Mouse (Mus musculus): ENCODE results near the gene Fam83f. TPM values are rescaled to one million over a fixed set of nuclear protein-coding genes. Genes with fewer than 3 reads are reported as not detected.

The Fam83f gene
- polyA plus RNA-seq, 1 experiment from 2014 or later = 0.19 TPM

- Histone ChIP-seq H3K27ac (ENCODE audit: low read depth, low read length) (no peak overlapping the region), H3K4me3 (ENCODE audit: low read depth, low read length) (no peak overlapping the region), H3K36me3 (ENCODE audit: control insufficient read depth, insufficient read depth, low read length) (no peaks in the 10 kb centered on the region), H3K4me2 (no peak overlapping the region), H3K4me1 (ENCODE audit: control insufficient read depth, insufficient read depth, low read length) (0 out of 2 replicates have a peak, but pooled peaks cover 3% of the 10 kb centered on the region), H3K9me3 (replicated peaks; ENCODE audit: control insufficient read depth, low read length) (no peaks in the 10 kb centered on the region), H3K9ac (ENCODE audit: low read depth, low read length) (no peak overlapping the region), H3K27me3 (ENCODE audit: control insufficient read depth, insufficient read depth, low read length) (0 out of 2 replicates have a peak, but pooled peaks cover 3% of the 10 kb centered on the region)
- WGBS (ENCODE audit: insufficient replicate concordance) = 68% methylated on average over 6 of the region's 6 CpGs
- no peak for ATAC-seq (replicated peaks; ENCODE audit: insufficient number of reproducible peaks, low FRiP score, low TSS enrichment)
Observed at GRCm38 (mm10) chr15:80658815-80659471, 12.7 kb upstream of the Fam83f start.

- no peaks in the 10 kb centered on the region for H3K36me3 ChIP-seq (ENCODE audit: control insufficient read depth, insufficient read depth, low read length)
- no peak overlapping the region for H3K4me2 ChIP-seq
- H3K27ac ChIP-seq (ENCODE audit: low read depth, low read length) = no peak overlapping the region
- no peaks in the 10 kb centered on the region for H3K9me3 ChIP-seq (replicated peaks; ENCODE audit: control insufficient read depth, low read length)
- 49% methylated on average over 4 of the region's 4 CpGs for WGBS (ENCODE audit: insufficient replicate concordance)
- 0 out of 2 replicates have a peak, but pooled peaks cover 3% of the 10 kb centered on the region for H3K4me1 ChIP-seq (ENCODE audit: control insufficient read depth, insufficient read depth, low read length)
- H3K27me3 ChIP-seq (ENCODE audit: control insufficient read depth, insufficient read depth, low read length) = 0 out of 2 replicates have a peak, but pooled peaks cover 3% of the 10 kb centered on the region
- H3K4me3 ChIP-seq (ENCODE audit: low read depth, low read length) = no peak overlapping the region
- no peak for ATAC-seq (replicated peaks; ENCODE audit: insufficient number of reproducible peaks, low FRiP score, low TSS enrichment)
- no peak overlapping the region for H3K9ac ChIP-seq (ENCODE audit: low read depth, low read length)
Observed at GRCm38 (mm10) chr15:80660963-80661362, 10.7 kb upstream of the Fam83f start.

- Histone ChIP-seq H3K36me3 (ENCODE audit: control insufficient read depth, insufficient read depth, low read length) (no peaks in the 10 kb centered on the region), H3K4me2 (no peak overlapping the region), H3K4me3 (ENCODE audit: low read depth, low read length) (no peak overlapping the region), H3K27ac (ENCODE audit: low read depth, low read length) (no peak overlapping the region), H3K9me3 (replicated peaks; ENCODE audit: control insufficient read depth, low read length) (no peaks in the 10 kb centered on the region), H3K4me1 (ENCODE audit: control insufficient read depth, insufficient read depth, low read length) (0 out of 2 replicates have a peak, but pooled peaks cover 3% of the 10 kb centered on the region), H3K9ac (ENCODE audit: low read depth, low read length) (no peak overlapping the region), H3K27me3 (ENCODE audit: control insufficient read depth, insufficient read depth, low read length) (0 out of 2 replicates have a peak, but pooled peaks cover 4% of the 10 kb centered on the region)
- WGBS (ENCODE audit: insufficient replicate concordance) = 54% methylated on average over 4 of the region's 4 CpGs
- ATAC-seq (replicated peaks; ENCODE audit: insufficient number of reproducible peaks, low FRiP score, low TSS enrichment) = no peak
Observed at GRCm38 (mm10) chr15:80664444-80664843, 7.2 kb upstream of the Fam83f start.

- H3K36me3 ChIP-seq (ENCODE audit: control insufficient read depth, insufficient read depth, low read length) = no peaks in the 10 kb centered on the region
- H3K27ac ChIP-seq (ENCODE audit: low read depth, low read length) = no peak overlapping the region
- H3K4me1 ChIP-seq (ENCODE audit: control insufficient read depth, insufficient read depth, low read length) = peaks cover 6% of the 10 kb centered on the region; the same call in 1 of the 2 replicates
- WGBS (ENCODE audit: insufficient replicate concordance) = 58% methylated on average over 2 of the region's 2 CpGs
- H3K9me3 ChIP-seq (replicated peaks; ENCODE audit: control insufficient read depth, low read length) = no peaks in the 10 kb centered on the region
- no peak overlapping the region for H3K4me3 ChIP-seq (ENCODE audit: low read depth, low read length)
- H3K9ac ChIP-seq (ENCODE audit: low read depth, low read length) = no peak overlapping the region
- no peak overlapping the region for H3K4me2 ChIP-seq
- H3K27me3 ChIP-seq (ENCODE audit: control insufficient read depth, insufficient read depth, low read length) = peaks cover 47% of the 10 kb centered on the region
- ATAC-seq (replicated peaks; ENCODE audit: insufficient number of reproducible peaks, low FRiP score, low TSS enrichment) = no peak
Observed at GRCm38 (mm10) chr15:80672810-80673209, 1.2 kb downstream of the Fam83f start.

- 68% methylated on average over 4 of the region's 4 CpGs for WGBS (ENCODE audit: insufficient replicate concordance)
- no peaks in the 10 kb centered on the region for H3K9me3 ChIP-seq (replicated peaks; ENCODE audit: control insufficient read depth, low read length)
- H3K9ac ChIP-seq (ENCODE audit: low read depth, low read length) = no peak overlapping the region
- no peaks in the 10 kb centered on the region for H3K36me3 ChIP-seq (ENCODE audit: control insufficient read depth, insufficient read depth, low read length)
- no peak overlapping the region for H3K27ac ChIP-seq (ENCODE audit: low read depth, low read length)
- no peak overlapping the region for H3K4me3 ChIP-seq (ENCODE audit: low read depth, low read length)
- H3K27me3 ChIP-seq (ENCODE audit: control insufficient read depth, insufficient read depth, low read length) = peaks cover 47% of the 10 kb centered on the region
- H3K4me2 ChIP-seq = no peak overlapping the region
- ATAC-seq (replicated peaks; ENCODE audit: insufficient number of reproducible peaks, low FRiP score, low TSS enrichment) = no peak
- peaks cover 6% of the 10 kb centered on the region; the same call in 1 of the 2 replicates for H3K4me1 ChIP-seq (ENCODE audit: control insufficient read depth, insufficient read depth, low read length)
Observed at GRCm38 (mm10) chr15:80673337-80674095, 1.9 kb downstream of the Fam83f start.

- Histone ChIP-seq H3K4me1 (ENCODE audit: control insufficient read depth, insufficient read depth, low read length) (peaks cover 13% of the 10 kb centered on the region), H3K4me2 (no peak overlapping the region), H3K4me3 (ENCODE audit: low read depth, low read length) (no peak overlapping the region), H3K27me3 (ENCODE audit: control insufficient read depth, insufficient read depth, low read length) (peaks cover 44% of the 10 kb centered on the region), H3K9me3 (replicated peaks; ENCODE audit: control insufficient read depth, low read length) (no peaks in the 10 kb centered on the region), H3K27ac (ENCODE audit: low read depth, low read length) (no peak overlapping the region), H3K9ac (ENCODE audit: low read depth, low read length) (no peak overlapping the region), H3K36me3 (ENCODE audit: control insufficient read depth, insufficient read depth, low read length) (no peaks in the 10 kb centered on the region)
- WGBS (ENCODE audit: insufficient replicate concordance) = 75% methylated on average over 6 of the region's 6 CpGs
- ATAC-seq (replicated peaks; ENCODE audit: insufficient number of reproducible peaks, low FRiP score, low TSS enrichment) = no peak
Observed at GRCm38 (mm10) chr15:80674700-80675099, 3.1 kb downstream of the Fam83f start.

GRCm38 (mm10) chr15:80679515-80680215 is 8.0 kb downstream of the Fam83f start:
- Histone ChIP-seq H3K9me3 (replicated peaks; ENCODE audit: control insufficient read depth, low read length) (no peaks in the 10 kb centered on the region), H3K36me3 (ENCODE audit: control insufficient read depth, insufficient read depth, low read length) (no peaks in the 10 kb centered on the region), H3K27me3 (ENCODE audit: control insufficient read depth, insufficient read depth, low read length) (peaks cover 6% of the 10 kb centered on the region; the same call in 1 of the 2 replicates), H3K4me3 (ENCODE audit: low read depth, low read length) (no peak overlapping the region), H3K9ac (ENCODE audit: low read depth, low read length) (no peak overlapping the region), H3K4me2 (no peak overlapping the region), H3K27ac (ENCODE audit: low read depth, low read length) (0 out of 2 replicates have a peak overlapping the region, but pooled peaks have one; percentile 5), H3K4me1 (ENCODE audit: control insufficient read depth, insufficient read depth, low read length) (peaks cover 27% of the 10 kb centered on the region)
- ATAC-seq (replicated peaks; ENCODE audit: insufficient number of reproducible peaks, low FRiP score, low TSS enrichment) = no peak
- WGBS (ENCODE audit: insufficient replicate concordance) = 42% methylated on average over 8 of the region's 8 CpGs

- Histone ChIP-seq H3K27ac (ENCODE audit: low read depth, low read length) (no peak overlapping the region), H3K4me3 (ENCODE audit: low read depth, low read length) (no peak overlapping the region), H3K4me1 (ENCODE audit: control insufficient read depth, insufficient read depth, low read length) (peaks cover 27% of the 10 kb centered on the region), H3K36me3 (ENCODE audit: control insufficient read depth, insufficient read depth, low read length) (no peaks in the 10 kb centered on the region), H3K9ac (ENCODE audit: low read depth, low read length) (no peak overlapping the region), H3K9me3 (replicated peaks; ENCODE audit: control insufficient read depth, low read length) (no peaks in the 10 kb centered on the region), H3K4me2 (no peak overlapping the region), H3K27me3 (ENCODE audit: control insufficient read depth, insufficient read depth, low read length) (peaks cover 5% of the 10 kb centered on the region; the same call in 1 of the 2 replicates)
- 42% methylated on average over 7 of the region's 7 CpGs for WGBS (ENCODE audit: insufficient replicate concordance)
- ATAC-seq (replicated peaks; ENCODE audit: insufficient number of reproducible peaks, low FRiP score, low TSS enrichment) = peak; percentile 42; the same call in 1 of the 2 replicates
Observed at GRCm38 (mm10) chr15:80680347-80681030, 8.8 kb downstream of the Fam83f start.
